Mouse (Mus musculus): ENCODE results near the gene Cd28.

DNA sequence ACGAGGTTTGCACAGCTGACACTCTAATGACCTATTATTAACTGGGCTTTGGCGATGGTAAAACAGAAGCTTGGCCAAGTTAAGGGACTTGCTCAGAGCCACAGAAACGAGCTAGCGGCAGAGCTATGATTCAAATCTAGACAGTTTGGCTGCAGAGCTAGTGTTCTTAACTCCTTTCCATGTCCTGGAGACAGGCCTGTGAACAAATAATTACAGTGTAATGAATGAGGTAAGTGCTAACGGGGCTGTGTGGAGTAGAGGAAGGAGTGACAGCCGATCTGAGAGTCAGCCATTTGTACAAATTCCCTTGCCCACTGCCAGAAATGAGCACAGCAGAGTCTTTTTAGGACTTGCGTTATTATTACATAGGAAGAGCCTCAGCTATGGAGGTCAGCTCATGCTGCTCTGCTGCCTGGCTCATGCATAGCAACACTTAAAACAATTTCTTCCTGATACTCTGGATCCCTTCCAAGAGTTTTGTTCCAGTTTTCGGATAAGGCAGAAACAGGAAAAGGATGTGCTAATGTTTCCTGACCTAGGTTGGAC is 876 bp upstream of the Cd28 start:
- TF ChIP-seq CTCF (IDR thresholded peaks at IDR 0.05; ENCODE audit: borderline replicate concordance, insufficient read depth, low read length), result no peak
- no peak for TF ChIP-seq POLR2A (IDR thresholded peaks at IDR 0.05; ENCODE audit: low read depth, low read length)
